Mouse (Mus musculus): ENCODE measurements around the gene Macc1. TPM values are rescaled to one million over a fixed set of nuclear protein-coding genes. Genes with fewer than 3 reads are reported as not detected.

Macc1 gene
- polyA plus RNA-seq, 1 experiment from 2014 or later = not detected

- Histone ChIP-seq H3K4me3 (ENCODE audit: low read depth, low read length) (no peak overlapping the region), H3K9me3 (ENCODE audit: control insufficient read depth, low read length) (no peaks in the 10 kb centered on the region), H3K27me3 (ENCODE audit: control insufficient read depth, insufficient read depth, low read length) (no peaks in the 10 kb centered on the region), H3K36me3 (ENCODE audit: control insufficient read depth, insufficient read depth, low read length) (no peaks in the 10 kb centered on the region), H3K4me2 (ENCODE audit: low read depth, low read length) (no peak overlapping the region), H3K27ac (ENCODE audit: low read depth, low read length) (no peak overlapping the region), H3K9ac (replicated peaks; ENCODE audit: low read depth, low read length) (no peak overlapping the region), H3K4me1 (ENCODE audit: control insufficient read depth, insufficient read depth, low read length) (no peaks in the 10 kb centered on the region)
- ATAC-seq (ENCODE audit: low read depth) = no peak
- WGBS = 97% methylated on average over 1 of the region's 1 CpGs
Observed at GRCm38 (mm10) chr12:119402273-119402672, 88.2 kb downstream of the Macc1 start.

- WGBS = 35% methylated on average over 3 of the region's 3 CpGs
- ATAC-seq (ENCODE audit: low read depth) = no peak
- no peak overlapping the region for H3K27ac ChIP-seq (ENCODE audit: low read depth, low read length)
- no peak overlapping the region for H3K9ac ChIP-seq (replicated peaks; ENCODE audit: low read depth, low read length)
- no peaks in the 10 kb centered on the region; the same call in 1 of the 2 replicates for H3K9me3 ChIP-seq (ENCODE audit: control insufficient read depth, low read length)
- H3K4me1 ChIP-seq (ENCODE audit: control insufficient read depth, insufficient read depth, low read length) = no peaks in the 10 kb centered on the region
- H3K36me3 ChIP-seq (ENCODE audit: control insufficient read depth, insufficient read depth, low read length) = no peaks in the 10 kb centered on the region
- no peak overlapping the region for H3K4me2 ChIP-seq (ENCODE audit: low read depth, low read length)
- no peaks in the 10 kb centered on the region for H3K27me3 ChIP-seq (ENCODE audit: control insufficient read depth, insufficient read depth, low read length)
- H3K4me3 ChIP-seq (ENCODE audit: low read depth, low read length) = no peak overlapping the region
Observed at GRCm38 (mm10) chr12:119402796-119403195, 88.7 kb downstream of the Macc1 start.

GRCm38 (mm10) chr12:119404810-119405209 lies 90.7 kb downstream of the Macc1 start:
- 91% methylated on average over 1 of the region's 1 CpGs for WGBS
- Histone ChIP-seq H3K4me3 (ENCODE audit: low read depth, low read length) (no peak overlapping the region), H3K9me3 (ENCODE audit: control insufficient read depth, low read length) (no peaks in the 10 kb centered on the region; the same call in 1 of the 2 replicates), H3K27me3 (ENCODE audit: control insufficient read depth, insufficient read depth, low read length) (no peaks in the 10 kb centered on the region), H3K4me1 (ENCODE audit: control insufficient read depth, insufficient read depth, low read length) (no peaks in the 10 kb centered on the region), H3K4me2 (ENCODE audit: low read depth, low read length) (no peak overlapping the region), H3K27ac (ENCODE audit: low read depth, low read length) (no peak overlapping the region), H3K36me3 (ENCODE audit: control insufficient read depth, insufficient read depth, low read length) (no peaks in the 10 kb centered on the region), H3K9ac (replicated peaks; ENCODE audit: low read depth, low read length) (no peak overlapping the region)
- ATAC-seq (ENCODE audit: low read depth) = no peak

GRCm38 (mm10) chr12:119410522-119410921 lies 96.5 kb downstream of the Macc1 start:
- Histone ChIP-seq H3K9ac (replicated peaks; ENCODE audit: low read depth, low read length) (no peak overlapping the region), H3K9me3 (ENCODE audit: control insufficient read depth, low read length) (no peaks in the 10 kb centered on the region; the same call in 1 of the 2 replicates), H3K4me2 (ENCODE audit: low read depth, low read length) (no peak overlapping the region), H3K4me3 (ENCODE audit: low read depth, low read length) (no peak overlapping the region), H3K27ac (ENCODE audit: low read depth, low read length) (no peak overlapping the region), H3K36me3 (ENCODE audit: control insufficient read depth, insufficient read depth, low read length) (no peaks in the 10 kb centered on the region), H3K4me1 (ENCODE audit: control insufficient read depth, insufficient read depth, low read length) (no peaks in the 10 kb centered on the region), H3K27me3 (ENCODE audit: control insufficient read depth, insufficient read depth, low read length) (no peaks in the 10 kb centered on the region)
- no peak for ATAC-seq (ENCODE audit: low read depth)

- Histone ChIP-seq H3K9ac (replicated peaks; ENCODE audit: low read depth, low read length) (no peak overlapping the region), H3K4me2 (ENCODE audit: low read depth, low read length) (no peak overlapping the region), H3K4me3 (ENCODE audit: low read depth, low read length) (no peak overlapping the region), H3K27me3 (ENCODE audit: control insufficient read depth, insufficient read depth, low read length) (no peaks in the 10 kb centered on the region), H3K27ac (ENCODE audit: low read depth, low read length) (no peak overlapping the region), H3K9me3 (ENCODE audit: control insufficient read depth, low read length) (no peaks in the 10 kb centered on the region; the same call in 1 of the 2 replicates), H3K4me1 (ENCODE audit: control insufficient read depth, insufficient read depth, low read length) (no peaks in the 10 kb centered on the region), H3K36me3 (ENCODE audit: control insufficient read depth, insufficient read depth, low read length) (no peaks in the 10 kb centered on the region)
- 86% methylated on average over 2 of the region's 2 CpGs for WGBS
- no peak for ATAC-seq (ENCODE audit: low read depth)
Observed at GRCm38 (mm10) chr12:119410956-119411355, 96.9 kb downstream of the Macc1 start.

- 90% methylated on average over 2 of the region's 2 CpGs for WGBS
Observed at GRCm38 (mm10) chr12:119411982-119412381, 97.9 kb downstream of the Macc1 start.

GRCm38 (mm10) chr12:119415900-119416299 lies 101.8 kb downstream of the Macc1 start:
- no peak overlapping the region for H3K9ac ChIP-seq (replicated peaks; ENCODE audit: low read depth, low read length)
- no peaks in the 10 kb centered on the region for H3K27me3 ChIP-seq (ENCODE audit: control insufficient read depth, insufficient read depth, low read length)
- no peak for ATAC-seq (ENCODE audit: low read depth)
- H3K4me2 ChIP-seq (ENCODE audit: low read depth, low read length) = no peak overlapping the region
- H3K27ac ChIP-seq (ENCODE audit: low read depth, low read length) = no peak overlapping the region
- H3K36me3 ChIP-seq (ENCODE audit: control insufficient read depth, insufficient read depth, low read length) = no peaks in the 10 kb centered on the region
- H3K4me1 ChIP-seq (ENCODE audit: control insufficient read depth, insufficient read depth, low read length) = no peaks in the 10 kb centered on the region
- H3K4me3 ChIP-seq (ENCODE audit: low read depth, low read length) = no peak overlapping the region
- WGBS = 86% methylated on average over 2 of the region's 2 CpGs
- H3K9me3 ChIP-seq (ENCODE audit: control insufficient read depth, low read length) = no peaks in the 10 kb centered on the region

More at GRCm38 (mm10) chr12:119411982-119412381, 97.9 kb downstream of the Macc1 start:
- no peak overlapping the region for H3K27ac ChIP-seq (ENCODE audit: low read depth, low read length)
- no peak overlapping the region for H3K4me3 ChIP-seq (ENCODE audit: low read depth, low read length)
- ATAC-seq (ENCODE audit: low read depth) = no peak
- no peaks in the 10 kb centered on the region for H3K27me3 ChIP-seq (ENCODE audit: control insufficient read depth, insufficient read depth, low read length)
- H3K36me3 ChIP-seq (ENCODE audit: control insufficient read depth, insufficient read depth, low read length) = no peaks in the 10 kb centered on the region
- H3K4me1 ChIP-seq (ENCODE audit: control insufficient read depth, insufficient read depth, low read length) = no peaks in the 10 kb centered on the region
- no peaks in the 10 kb centered on the region; the same call in 1 of the 2 replicates for H3K9me3 ChIP-seq (ENCODE audit: control insufficient read depth, low read length)
- H3K9ac ChIP-seq (replicated peaks; ENCODE audit: low read depth, low read length) = no peak overlapping the region
- H3K4me2 ChIP-seq (ENCODE audit: low read depth, low read length) = no peak overlapping the region

- no peak overlapping the region for H3K4me2 ChIP-seq (ENCODE audit: low read depth, low read length)
- no peaks in the 10 kb centered on the region for H3K4me1 ChIP-seq (ENCODE audit: control insufficient read depth, insufficient read depth, low read length)
- no peak for ATAC-seq (ENCODE audit: low read depth)
- no peak overlapping the region for H3K27ac ChIP-seq (ENCODE audit: low read depth, low read length)
- H3K36me3 ChIP-seq (ENCODE audit: control insufficient read depth, insufficient read depth, low read length) = no peaks in the 10 kb centered on the region
- no peaks in the 10 kb centered on the region for H3K27me3 ChIP-seq (ENCODE audit: control insufficient read depth, insufficient read depth, low read length)
- WGBS = 87% methylated on average over 2 of the region's 2 CpGs
- no peaks in the 10 kb centered on the region for H3K9me3 ChIP-seq (ENCODE audit: control insufficient read depth, low read length)
- H3K9ac ChIP-seq (replicated peaks; ENCODE audit: low read depth, low read length) = no peak overlapping the region
- H3K4me3 ChIP-seq (ENCODE audit: low read depth, low read length) = no peak overlapping the region
Observed at GRCm38 (mm10) chr12:119425749-119426148, 111.7 kb downstream of the Macc1 start.

GRCm38 (mm10) chr12:119426182-119426886 lies 112.3 kb downstream of the Macc1 start:
- WGBS = 96% methylated on average over 2 of the region's 2 CpGs
- no peak overlapping the region for H3K4me3 ChIP-seq (ENCODE audit: low read depth, low read length)
- 0 out of 2 replicates have a peak, but pooled peaks have one; percentile 11 for ATAC-seq (ENCODE audit: low read depth)
- H3K27me3 ChIP-seq (ENCODE audit: control insufficient read depth, insufficient read depth, low read length) = no peaks in the 10 kb centered on the region
- no peaks in the 10 kb centered on the region for H3K9me3 ChIP-seq (ENCODE audit: control insufficient read depth, low read length)
- no peak overlapping the region for H3K27ac ChIP-seq (ENCODE audit: low read depth, low read length)
- H3K9ac ChIP-seq (replicated peaks; ENCODE audit: low read depth, low read length) = no peak overlapping the region
- no peaks in the 10 kb centered on the region for H3K36me3 ChIP-seq (ENCODE audit: control insufficient read depth, insufficient read depth, low read length)
- no peak overlapping the region for H3K4me2 ChIP-seq (ENCODE audit: low read depth, low read length)
- no peaks in the 10 kb centered on the region for H3K4me1 ChIP-seq (ENCODE audit: control insufficient read depth, insufficient read depth, low read length)
